Mouse (Mus musculus) mouse trophoblast stem cell (cell line): ENCODE results near the gene Tulp1.

Source experiments
- in situ Hi-C, 2 experiments: fragments of 300-500 bp; cut with MseI, MboI; formaldehyde crosslinking; loops; 2 replicates in 1 of 2; 3 replicates in 1 of 2; pipeline ENCODE4 v1.15.1; 2025

The Tulp1 gene

DNA sequence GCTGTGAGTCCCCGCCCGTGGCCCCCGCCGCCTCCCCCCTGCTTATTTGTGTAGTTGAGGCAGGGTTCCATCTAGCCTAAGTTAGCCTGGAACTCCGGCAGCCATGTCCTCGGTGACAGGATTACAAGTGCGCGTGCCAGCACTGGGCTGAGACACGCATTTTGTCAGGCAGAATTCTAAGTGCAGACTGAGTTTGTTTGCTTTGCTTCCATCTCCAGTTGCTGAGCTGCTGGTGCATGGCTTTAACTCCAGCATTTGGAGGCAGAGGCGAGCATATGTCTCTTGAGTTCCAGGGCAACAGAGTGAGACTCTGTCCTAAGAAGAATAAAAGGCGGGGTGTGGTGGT lies 51.2 kb downstream of the Tulp1 start:
- in situ Hi-C loops, result loop anchor here in 1 of 2 experiments (5.0 kb wide), 1 partner anchor 92 kb away; no protein-coding TSS in a partner anchor

- in situ Hi-C loops, result loop anchor here in 1 of 2 experiments (5.0 kb wide), 1 partner anchor 91 kb away; no protein-coding TSS in a partner anchor
These were observed 51.7 kb downstream of the Tulp1 start, which contains the start of gene Fance for GRCm38 (mm10) chr17:28313212-28313879. Fance (plus strand) TSS chr17:28313519.

DNA sequence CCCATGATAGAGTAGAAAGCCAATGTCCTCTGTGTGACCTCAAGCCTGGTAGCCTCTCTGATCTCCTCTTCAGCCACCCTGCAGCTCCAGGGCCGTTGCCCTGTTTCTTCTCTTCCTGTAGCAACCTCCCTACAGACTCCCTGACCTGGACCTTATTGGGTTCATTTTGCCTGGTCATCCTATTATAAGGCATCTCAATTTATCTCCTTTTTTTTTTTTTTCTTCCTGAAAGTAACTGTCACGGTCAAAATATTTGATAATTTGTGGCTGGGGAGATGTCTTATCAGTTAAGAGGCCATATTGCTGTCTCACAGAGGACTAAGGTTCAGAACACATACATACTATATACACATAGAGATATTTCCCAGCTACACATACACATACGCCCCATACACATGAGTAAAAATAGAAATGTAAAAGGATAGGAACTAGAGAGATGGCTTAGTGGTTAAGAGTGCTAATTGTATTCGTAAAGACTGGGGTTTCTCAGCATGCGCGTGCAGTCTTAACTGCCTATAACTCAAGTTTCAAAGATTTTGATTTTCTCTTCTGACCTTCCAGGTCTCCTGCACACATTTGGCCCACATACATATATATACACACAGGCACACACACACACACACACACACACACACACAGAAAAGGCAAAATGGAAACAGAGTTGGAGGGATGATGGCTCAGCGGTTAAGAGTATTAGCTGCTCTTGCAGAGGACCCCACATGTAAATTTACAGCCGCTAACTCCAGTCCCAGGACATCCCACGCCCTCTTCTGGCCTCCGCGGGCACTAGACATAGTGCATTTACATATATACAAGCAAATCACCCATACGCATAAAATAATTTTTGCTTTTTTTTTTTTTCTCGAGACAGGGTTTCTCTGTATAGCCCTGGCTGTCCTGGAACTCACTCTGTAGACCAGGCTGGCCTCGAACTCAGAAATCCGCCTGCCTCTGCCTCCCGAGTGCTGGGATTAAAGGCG lies 52.5 kb downstream of the Tulp1 start:
- in situ Hi-C loops, result loop anchor here in 1 of 2 experiments (5.0 kb wide), 1 partner anchor 90 kb away; no protein-coding TSS in a partner anchor

- in situ Hi-C loops, result loop anchor here in 1 of 2 experiments (5.0 kb wide), 1 partner anchor 89 kb away; no protein-coding TSS in a partner anchor
These were observed 53.5 kb downstream of the Tulp1 start for GRCm38 (mm10) chr17:28311366-28312132.

- in situ Hi-C loops, result loop anchor here in 1 of 2 experiments (5.0 kb wide), 1 partner anchor 89 kb away; no protein-coding TSS in a partner anchor
These were observed 54.2 kb downstream of the Tulp1 start for GRCm38 (mm10) chr17:28310831-28311230.

DNA sequence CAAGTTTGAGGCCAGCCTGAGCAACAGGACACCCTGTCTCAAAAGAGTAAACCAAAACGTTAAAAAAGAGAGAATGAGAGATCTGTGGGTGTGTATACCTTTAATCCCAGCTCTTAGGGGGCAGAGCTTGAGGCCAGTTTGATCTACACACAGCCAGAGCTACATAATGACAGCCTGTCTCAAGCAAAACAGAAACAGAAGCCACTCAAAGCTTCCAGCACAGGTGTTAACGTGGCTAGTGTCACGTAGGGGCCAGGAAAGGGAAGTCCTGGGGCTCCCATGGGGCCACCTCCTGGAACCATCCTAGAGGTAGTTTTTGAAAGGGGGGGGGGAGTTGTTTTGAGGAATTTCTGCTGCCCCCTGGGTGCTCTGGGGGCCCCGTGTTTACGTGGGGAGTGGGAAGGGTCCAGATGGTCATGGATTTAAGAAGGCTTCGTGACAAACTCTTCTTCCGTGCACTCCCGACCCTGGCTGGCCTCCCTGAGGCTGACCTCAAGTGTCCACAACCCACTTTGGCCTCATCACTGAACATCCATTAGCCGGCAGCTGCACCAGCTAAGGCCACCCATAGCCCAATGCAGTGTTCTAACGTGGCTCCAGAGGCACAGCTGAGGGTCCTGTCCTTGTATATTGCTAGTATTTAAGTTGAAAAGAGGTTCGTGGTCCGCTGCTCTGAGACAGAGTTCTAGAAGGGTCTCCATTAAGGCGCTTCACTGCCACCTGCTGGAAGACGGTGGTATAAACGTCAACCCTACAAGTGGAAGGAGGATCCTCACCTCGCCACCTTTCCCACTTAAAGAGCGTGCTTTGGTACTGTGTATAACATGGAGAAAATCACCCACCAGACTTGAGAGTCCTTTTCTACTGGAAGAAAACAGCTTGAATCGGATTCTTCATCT lies 56.5 kb downstream of the Tulp1 start:
- in situ Hi-C loops, result loop anchor here in 1 of 2 experiments (5.0 kb wide), 1 partner anchor 81 kb away; no protein-coding TSS in a partner anchor

DNA sequence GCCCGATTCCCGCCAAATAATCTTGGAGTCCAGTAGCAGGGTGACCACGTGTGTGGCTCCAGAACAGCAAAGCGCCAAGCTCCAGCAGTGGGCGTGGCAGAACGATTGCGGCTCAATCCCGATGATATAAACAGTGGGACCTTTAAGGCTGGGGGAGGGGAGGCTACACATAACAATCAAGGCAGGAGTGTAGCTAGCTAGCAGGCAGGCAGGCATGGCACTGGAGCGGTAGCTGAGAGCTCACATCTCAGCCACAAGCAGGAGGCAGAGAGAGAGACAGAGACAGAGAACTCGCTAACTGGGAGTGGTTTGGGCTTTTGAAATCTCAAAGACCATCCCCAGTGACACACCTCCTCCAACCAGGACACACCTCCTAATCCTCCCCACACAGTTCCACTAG lies 59.9 kb downstream of the Tulp1 start:
- in situ Hi-C loops, result loop anchor here in 1 of 2 experiments (5.0 kb wide), 1 partner anchor 78 kb away; no protein-coding TSS in a partner anchor
